Mouse (Mus musculus) megakaryocyte-erythroid progenitor cell, adult 5-6 weeks (primary cell): ENCODE measurements around the gene Csf2rb. TPM values are rescaled to one million over a fixed set of nuclear protein-coding genes. Genes with fewer than 3 reads are reported as not detected.
A peak's percentile ranks its signal among the peaks of the same experiment; 100 is the strongest.
"Not testable (repeated sequence)": the region's sequence is repeated elsewhere in the genome, so short reads cannot be mapped to it uniquely, and the experiment has no call there.

Experiments
- ATAC-seq: replicated peaks from 2 replicates; pipeline ENCODE4 v1.8.0; 2016; ENCODE audit warnings: mild to moderate bottlenecking, inconsistent platforms; ENCODE audit not compliant: severe bottlenecking, poor library complexity, low FRiP score, low TSS enrichment
- total RNA-seq, 2 experiments: library from RNA; stranded (forward) in 1 of 2; stranded (reverse) in 1 of 2; fragments of 200-1000, 215-1000 nt in 1 of 2; fragments of >200 nt in 1 of 2; fragmentation: Nextera tagmentation in 1 of 2; gene quantifications; 2 replicates each; pipeline ENCODE4 v1.2.3; 2014 to 2017

The Csf2rb gene
- total RNA-seq (2014; fragmentation: Nextera tagmentation) (0.11 and 2.9 TPM in 2 replicates), total RNA-seq (2017) (0.33 and 1.7 TPM in 2 replicates)

- ATAC-seq, result no peak
These were observed at the start of gene Csf2rb for GRCm38 (mm10) chr15:78325671-78326339. Csf2rb (plus strand) TSS chr15:78325752.

DNA sequence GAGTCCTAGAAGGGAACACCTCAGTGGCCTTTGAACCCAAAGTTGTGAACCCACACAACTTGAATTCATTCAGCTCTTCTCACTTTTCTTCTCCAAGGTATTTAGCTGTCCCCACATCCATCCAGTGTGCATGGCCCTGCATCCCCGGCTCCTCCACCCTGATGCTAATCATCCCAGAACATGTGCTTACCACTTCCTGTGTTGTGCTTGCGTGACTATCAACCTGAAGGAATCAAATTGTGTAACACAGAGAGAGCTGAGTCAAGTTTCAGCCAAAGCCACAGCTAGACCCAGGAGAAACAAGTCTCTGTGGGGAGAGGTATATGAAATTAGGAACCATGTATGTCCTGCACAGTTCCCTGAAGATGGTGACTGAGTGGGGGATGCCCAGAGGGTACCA is 47.2 kb upstream of the Csf2rb start:
- ATAC-seq, result no peak

GRCm38 (mm10) chr15:78287941-78288340 is 37.6 kb upstream of the Csf2rb start:
- ATAC-seq, result no peak

GRCm38 (mm10) chr15:78289775-78290174 is 35.8 kb upstream of the Csf2rb start:
- not testable (repeated sequence) for ATAC-seq

DNA sequence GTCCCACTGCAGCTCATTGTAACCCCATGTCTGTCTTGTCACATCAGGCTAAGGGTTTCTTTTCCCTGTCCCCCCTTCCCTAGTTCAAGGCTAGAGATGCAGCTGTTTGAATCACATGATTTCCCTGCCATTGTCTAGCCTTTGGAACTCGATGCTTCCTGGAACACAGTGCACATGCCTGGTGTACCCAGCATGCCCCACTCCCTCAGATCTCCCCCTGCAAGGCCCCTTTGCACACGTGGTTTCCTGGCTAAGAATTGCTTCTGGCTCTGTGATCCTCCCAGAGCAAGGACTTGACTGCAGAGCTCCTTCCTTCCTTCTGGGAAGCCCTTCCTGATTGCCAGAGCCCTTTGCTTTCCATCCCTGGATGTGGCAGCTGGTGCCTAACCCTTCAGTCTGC is 32.3 kb upstream of the Csf2rb start:
- ATAC-seq, result not testable (repeated sequence)

DNA sequence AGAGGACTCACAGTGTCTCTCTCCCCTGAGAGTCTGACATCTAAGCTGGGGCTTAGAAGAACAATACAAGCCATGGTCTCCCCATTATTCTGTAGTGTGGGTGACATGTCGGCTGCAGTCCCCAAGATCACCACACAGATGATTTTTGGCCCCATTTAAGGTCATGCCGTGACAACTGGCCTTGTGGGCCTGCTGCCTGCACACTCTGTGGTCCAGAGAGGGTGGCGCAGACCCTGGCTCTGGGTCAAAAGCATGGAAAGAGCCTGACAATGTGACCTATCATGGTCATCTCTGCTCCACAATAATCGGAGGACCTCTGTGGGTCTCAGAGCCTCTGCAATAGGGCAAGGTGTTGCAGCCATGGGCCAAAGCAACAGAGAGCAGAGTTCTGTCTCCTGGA is 31.8 kb upstream of the Csf2rb start:
- ATAC-seq, result no peak

DNA sequence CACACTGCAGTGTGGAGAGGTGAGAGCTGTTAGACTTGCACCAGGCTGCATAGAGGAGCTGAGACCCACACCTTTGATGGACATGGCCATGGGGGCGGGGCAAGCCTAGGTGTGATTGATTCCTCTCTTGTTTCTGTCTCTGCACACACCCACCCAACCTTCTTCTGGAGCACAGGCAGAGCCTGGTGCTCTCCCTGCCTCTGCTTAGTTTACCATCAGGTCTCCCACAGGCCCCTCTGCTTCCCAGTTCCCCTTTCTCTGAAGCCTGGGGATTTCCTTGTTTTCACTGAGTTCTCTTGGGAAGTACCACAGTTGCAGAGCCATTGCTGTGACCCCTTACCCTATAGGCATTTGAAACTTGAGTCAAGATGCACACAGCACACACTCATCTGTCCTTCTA is 27.0 kb upstream of the Csf2rb start:
- no peak for ATAC-seq

GRCm38 (mm10) chr15:78299641-78300040 is 25.9 kb upstream of the Csf2rb start:
- no peak for ATAC-seq

DNA sequence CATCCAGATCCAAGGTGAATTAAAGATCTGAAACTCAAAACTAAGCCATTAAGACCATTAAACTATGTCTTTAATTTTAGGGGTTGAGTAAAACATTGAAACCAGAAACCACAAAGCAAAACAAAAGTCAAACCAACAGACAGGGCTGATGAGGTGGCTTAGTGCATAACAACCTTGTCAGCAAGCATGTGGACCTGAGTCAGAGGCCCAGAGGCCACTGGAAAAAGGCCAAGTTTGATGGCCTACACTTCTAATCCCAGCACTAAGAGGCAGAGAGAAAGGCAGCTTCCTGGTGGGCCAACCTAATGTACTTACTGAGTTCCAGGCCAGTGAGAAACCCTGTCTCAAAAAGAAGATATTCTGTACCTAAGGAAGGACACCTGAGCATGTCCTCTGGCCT is 24.8 kb upstream of the Csf2rb start:
- no peak for ATAC-seq

- ATAC-seq, result no peak
These were observed 22.8 kb upstream of the Csf2rb start for GRCm38 (mm10) chr15:78302718-78303117.

GRCm38 (mm10) chr15:78303665-78304233 is 21.8 kb upstream of the Csf2rb start:
- no peak for ATAC-seq

DNA sequence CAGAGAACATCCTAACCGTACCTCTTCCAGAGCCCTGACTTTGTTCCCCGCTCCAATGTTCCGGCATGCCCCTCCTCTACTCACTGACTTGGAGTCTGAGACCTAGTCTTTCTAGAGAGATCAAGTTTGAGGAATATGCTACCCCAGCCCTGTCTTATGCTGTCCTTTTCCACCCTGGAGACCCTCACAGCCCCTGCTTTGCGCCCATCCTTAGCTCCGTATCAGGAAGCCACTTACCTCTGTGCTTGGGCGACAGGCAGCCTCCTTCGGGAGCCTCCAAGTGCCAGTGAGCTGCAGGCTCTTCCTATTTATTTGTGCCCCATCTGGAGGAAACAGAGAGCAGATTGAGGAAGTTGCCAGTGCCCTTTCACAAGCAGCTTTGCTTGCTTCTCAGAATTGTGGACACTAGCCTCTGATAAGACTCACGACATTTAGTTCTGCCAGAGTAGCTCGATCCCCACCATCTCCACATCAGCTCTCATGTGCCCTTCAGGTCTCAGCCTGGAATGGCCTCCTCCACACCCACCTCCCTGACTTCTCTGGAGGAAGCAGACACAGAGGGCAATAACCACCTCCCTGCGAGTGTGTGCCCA is 20.1 kb upstream of the Csf2rb start, which contains the start of gene Csf2rb2:
Gene Csf2rb2 (minus strand): TSS at position 381 of the 593 bp plus-strand sequence.
- ATAC-seq, result no peak

- ATAC-seq, result no peak
These were observed 15.7 kb upstream of the Csf2rb start for GRCm38 (mm10) chr15:78309865-78310264.

DNA sequence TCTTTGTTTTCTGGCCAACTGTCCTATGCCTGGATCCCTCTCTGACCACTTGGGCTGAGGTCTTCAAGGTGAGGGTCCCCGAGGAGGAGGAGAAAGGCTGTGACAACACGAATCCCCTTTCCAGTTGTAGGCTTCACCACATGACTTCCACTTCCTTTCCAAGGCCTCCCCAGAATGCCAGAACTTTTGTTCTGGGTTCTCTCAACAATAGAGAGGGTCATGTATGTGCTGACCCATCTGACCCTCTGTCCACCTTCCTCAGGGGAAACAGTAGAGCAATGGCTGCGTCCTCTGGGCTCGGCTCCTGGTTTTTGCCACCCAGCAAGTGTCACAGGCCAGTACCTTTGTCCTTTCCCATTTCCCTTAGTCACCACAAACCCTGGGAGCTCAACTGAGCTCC is 14.6 kb upstream of the Csf2rb start:
- ATAC-seq, result no peak

- ATAC-seq, result peak; percentile 79
These were observed 12.9 kb upstream of the Csf2rb start for GRCm38 (mm10) chr15:78312421-78313233.

DNA sequence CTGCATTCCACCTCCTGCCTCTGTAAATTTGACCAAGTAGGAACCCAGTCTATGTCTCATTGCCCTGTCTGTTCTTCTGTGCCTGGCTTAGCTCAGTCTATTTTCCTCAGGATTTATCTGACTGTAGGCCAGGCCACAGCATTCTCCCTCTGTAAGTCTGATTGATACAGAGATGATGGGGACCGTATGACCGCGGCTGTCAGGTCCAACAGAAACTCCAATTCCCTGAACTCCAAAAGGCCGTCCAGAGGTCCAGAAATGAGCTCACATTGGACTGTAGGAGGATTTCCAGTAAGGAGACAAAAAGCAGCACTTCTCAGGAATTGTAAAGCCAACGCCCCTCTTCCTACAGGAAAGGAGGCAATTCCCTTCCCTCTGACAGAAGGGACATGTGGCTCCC is 11.9 kb upstream of the Csf2rb start:
- not testable (repeated sequence) for ATAC-seq

GRCm38 (mm10) chr15:78318338-78319171 is 7.0 kb upstream of the Csf2rb start:
- ATAC-seq, result peak; percentile 72

DNA sequence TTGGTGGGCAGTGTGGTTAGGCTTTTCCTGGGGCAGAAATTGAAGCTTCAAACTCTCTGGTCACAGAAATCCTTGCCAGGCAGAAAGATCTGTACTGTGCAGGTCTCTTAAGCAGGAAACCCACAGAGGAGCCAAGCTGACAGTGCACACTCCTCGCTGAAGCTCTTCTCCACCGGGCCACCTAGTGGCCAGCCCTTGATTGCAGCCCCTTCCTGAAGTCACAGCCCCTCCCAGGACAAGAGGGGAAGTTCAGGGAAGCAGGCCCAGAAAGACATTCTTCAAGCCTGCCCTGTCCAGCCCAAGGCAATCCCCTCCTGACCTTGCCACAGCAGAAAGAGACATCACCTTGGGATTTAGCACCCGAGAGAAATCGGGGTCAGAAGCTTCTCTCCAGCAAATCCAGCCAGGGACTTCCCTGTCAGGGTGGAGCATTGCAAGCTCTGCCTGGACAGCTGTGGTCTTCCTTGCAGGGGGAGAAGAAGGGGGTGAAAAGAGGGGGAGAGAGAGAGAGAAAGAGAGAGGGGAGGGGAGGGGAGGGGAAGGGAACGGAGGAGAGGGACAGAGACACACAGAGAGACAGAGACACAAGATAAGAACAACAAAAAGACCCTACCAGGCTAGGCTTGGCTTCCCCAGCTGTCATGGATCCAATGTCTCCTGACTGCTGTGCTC is 4.6 kb upstream of the Csf2rb start:
- peak; percentile 60 for ATAC-seq

DNA sequence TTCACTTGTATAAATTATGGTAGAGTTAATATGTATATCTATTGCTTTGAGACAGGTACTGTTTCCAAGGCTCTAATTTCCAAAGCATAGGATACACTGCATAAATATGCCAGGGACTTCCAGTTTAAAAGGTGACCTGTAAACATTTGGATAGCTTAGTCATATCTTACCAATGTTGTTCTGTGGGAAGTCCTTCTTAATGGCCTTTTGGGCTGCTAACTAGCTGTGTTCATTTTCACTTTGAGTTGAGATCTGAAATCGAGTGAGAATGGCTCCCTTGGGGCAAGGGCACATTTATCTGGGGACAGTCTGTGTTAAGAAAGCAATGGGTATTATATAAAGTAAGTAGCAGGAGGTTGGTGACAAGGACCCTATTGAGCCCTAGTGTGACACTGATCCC is 2.2 kb upstream of the Csf2rb start:
- no peak for ATAC-seq
